Mouse (Mus musculus) left cerebral cortex, adult 11 months (tissue): ENCODE measurements at regions not wholly inside any gene's neighbourhood (a gene's known extent, or its start where the extent isn't known, plus 50 kb on each side); places are given as distances from the start of the nearest gene placed in this dataset.
"Not testable (repeated sequence)": the region's sequence is repeated elsewhere in the genome, so short reads cannot be mapped to it uniquely, and the experiment has no call there.

ENCODE experiments used
- DNase-seq: peaks from one replicate; pipeline ENCODE4 v3.0.0; 2022; ENCODE audit warnings: low spot score

DNA sequence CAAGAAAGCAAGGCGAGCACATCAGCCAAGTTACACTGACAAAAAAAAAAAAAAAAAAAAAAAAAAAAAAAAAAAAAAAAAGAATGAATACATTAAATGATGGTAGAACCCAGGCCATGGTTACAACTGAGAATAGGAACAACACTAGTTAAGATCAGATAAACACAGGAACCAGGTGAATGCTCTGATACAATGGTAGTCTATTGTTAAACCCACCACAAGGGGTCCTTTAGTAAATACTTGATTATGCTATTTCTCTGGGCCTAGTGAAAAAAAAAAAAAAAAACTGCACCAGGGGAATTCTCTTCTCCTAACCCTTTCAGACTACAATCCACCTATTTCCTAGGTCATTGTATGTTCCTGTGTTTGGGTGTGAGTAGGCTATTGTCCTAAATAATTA lies 2289.7 kb downstream of the Cntnap5b start:
- no peak for DNase-seq

DNA sequence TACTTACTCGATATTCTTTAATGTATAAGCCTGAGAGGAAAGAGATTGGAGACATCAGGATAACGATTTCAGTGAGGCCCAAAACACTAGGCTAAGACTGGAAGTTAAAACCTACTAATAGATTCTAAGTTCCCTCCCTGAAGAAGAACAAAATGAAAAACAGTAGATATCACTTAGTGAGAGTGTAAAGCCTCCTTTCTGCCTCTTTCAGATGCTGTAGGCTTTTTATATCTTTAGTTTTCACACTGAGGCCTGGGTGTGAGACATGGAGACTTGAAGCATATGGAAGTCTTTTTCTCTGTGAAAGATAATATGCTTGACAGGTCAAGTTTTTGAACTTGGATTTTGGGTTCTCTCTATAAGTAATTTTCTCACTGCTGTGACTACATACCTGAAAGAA lies 2333.1 kb downstream of the Cntnap5b start:
- DNase-seq: no peak

DNA sequence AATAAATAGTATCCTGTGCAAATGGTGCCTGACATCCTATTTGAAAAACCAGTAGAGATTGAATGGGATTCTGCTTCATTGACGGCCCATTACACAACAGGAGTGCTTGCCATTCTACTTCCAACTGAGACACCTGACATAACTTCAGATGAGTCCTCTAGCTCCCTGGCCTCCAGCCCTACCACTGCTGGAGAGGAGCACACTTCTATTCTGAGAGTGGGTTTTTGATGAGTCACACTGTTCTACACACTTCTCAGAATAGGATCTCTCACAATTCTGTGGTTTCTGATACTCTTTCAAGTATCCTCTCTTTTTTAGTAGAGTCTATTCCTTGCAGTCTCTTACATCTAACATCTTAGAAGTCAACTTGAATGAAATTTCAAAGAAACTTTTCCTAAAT lies 2366.5 kb downstream of the Cntnap5b start:
- peak; percentile 11 for DNase-seq

DNA sequence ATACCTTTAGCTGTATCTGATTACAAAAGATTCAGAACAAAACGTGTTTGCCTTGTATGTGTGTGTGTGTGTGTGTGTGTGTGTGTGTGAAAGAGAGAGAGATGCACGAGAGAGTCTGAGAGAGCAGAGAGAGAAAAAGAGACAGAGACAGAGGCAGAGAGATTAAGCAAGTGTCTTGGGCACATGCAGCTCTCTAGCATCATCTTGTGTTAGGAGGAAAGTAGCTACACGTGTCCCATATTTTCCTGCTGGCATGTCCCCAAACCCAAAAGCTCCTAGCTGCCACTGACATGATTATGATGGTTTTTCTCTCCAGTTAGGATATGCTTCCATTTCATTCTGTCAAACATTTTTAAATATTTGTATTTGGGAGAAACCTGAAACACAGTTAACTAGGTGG lies 2373.8 kb downstream of the Cntnap5b start:
- DNase-seq: no peak

DNA sequence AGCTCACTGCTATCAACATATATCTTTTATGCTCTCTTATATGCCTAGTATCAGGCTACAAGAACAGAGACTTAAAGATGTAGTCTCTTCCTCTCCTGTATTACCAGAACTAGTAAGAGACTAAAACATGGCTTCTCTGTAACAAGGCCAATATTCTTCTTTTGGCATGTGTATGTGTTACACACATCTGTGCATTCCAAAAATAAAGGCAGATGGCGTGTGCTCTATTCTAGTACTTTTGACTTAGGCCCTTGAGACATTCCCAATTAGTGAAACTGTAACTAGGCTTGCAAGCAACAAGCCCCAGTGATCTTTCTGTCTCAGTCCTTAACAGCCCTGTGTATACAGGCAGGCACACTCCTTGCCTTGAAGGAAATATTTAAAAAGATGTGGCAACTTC lies 2394.1 kb downstream of the Cntnap5b start:
- DNase-seq: no peak

DNA sequence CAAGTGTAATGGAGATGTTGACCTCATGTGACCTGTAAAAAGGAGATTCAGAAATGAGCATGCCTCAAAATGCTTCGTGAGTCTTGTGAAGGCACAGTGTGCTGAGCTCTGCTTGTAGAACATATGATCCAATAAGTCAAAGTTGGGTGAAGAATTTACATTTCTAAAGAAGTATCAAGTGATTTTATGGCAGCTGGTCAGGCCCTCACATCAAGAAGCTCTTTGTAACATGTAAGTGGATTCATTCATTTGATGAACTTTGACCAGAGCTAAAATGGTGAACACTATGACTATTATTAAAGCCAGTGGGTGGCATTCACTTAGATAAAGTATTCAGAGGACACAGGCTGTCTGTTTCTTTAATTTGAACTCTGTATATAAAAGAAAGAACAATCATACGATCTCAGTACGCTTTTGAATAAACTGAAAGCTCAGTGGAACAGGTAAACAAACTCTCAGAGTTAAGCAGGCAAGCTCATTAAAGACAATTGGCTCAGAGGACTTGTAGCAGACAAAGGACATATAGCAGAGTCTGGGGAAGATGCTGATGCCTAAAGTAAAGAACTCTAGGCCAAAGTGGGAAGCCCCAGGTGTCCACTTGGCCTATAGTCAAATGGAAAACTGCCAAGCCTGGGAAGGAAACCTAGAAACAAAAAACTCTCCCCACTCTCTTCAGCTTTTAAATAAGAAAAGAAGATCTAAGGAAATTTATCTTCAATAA lies 2398.2 kb downstream of the Cntnap5b start:
- DNase-seq: no peak

DNA sequence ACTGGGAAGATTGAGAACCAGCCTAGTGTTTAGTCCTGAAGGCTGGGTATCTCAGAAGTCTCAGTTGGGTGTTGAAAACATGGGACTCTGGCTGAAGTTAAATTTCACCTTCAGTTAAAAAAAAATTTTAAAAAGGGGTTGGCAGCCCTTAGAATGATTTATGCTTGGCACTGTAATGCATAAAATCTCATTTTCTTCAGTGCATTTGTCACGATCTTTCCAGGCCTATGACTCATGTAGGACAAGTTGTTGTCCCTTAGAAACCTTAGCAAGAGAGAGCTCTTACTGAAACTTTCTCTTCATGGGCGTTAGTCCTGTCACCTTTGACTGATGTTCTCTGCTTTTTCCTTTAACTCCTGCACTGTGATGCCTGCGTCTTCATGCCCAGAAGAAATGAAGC lies 2413.4 kb downstream of the Cntnap5b start:
- DNase-seq: no peak

DNA sequence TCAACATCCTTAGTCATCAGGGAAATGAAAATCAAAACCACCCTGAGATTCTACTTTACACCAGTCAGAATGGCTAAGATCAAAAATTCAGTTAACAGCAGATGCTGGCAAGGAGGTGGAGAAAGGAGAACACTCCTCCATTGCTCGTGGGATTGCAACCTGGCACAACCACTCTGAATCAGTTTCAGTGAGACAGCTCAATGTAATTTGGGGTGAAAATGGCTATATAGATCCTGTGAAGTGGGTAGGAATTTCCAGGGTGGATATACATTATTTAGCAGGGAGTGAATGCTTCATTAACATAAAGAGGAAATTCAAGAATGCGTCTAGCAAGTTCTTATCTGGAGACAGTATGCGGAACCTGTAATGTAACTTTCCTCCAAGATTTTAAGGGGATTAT lies 2462.9 kb downstream of the Cntnap5b start:
- DNase-seq: no peak

DNA sequence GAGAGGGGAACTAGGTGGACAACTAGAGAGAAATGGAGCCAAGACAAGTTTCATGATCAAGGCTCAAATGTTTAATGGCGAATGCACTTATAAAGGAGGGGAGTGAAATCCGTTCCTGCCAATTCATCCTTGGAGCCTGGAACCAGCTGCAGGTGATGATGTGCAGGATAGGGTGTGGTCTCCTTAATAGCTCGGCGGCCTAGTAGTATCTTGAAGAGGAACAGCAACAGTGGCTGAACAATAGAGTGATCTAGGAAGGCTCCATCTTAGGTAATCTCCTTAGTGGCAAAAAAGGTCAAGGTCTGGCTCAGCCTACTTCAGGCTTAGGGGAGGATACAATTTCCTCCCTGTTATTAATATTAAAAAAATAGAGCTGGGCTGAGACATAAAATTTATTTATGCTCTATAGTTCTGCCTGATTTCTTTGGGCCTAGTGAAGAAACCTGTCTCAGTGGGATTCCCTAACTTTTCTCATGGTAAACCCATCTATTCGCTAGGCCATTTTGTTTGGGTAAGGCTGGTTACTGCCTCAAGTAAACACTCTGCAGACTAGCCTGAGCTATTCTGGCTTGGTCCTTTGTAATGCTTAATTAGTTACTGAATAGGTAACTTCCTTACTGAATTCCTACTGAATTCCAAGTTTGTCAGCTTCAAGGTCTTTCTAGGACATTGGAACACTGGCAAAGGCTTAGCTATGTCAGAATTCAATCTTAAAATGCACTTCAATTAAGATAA lies 2490.7 kb downstream of the Cntnap5b start:
- not testable (repeated sequence) for DNase-seq

DNA sequence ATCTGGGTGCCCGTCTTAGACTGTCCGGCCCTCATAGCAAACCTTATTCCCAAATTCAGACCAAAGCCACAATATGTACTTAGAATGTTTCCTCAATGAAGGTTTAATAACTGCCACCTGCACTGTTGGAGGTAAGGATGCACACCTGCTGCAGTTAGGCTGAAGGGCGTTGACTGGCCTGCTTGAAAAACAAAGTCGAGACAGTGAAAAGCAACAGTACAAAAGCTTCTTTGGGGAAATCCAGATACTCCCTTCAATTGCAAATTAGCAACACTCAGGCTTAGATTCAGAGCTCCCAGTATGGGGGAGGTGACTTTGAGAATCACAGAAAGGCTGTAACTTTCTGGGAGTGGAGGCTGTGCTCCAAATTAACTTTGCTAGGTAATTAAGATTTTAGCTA lies 2491.9 kb downstream of the Cntnap5b start:
- DNase-seq: not testable (repeated sequence)

DNA sequence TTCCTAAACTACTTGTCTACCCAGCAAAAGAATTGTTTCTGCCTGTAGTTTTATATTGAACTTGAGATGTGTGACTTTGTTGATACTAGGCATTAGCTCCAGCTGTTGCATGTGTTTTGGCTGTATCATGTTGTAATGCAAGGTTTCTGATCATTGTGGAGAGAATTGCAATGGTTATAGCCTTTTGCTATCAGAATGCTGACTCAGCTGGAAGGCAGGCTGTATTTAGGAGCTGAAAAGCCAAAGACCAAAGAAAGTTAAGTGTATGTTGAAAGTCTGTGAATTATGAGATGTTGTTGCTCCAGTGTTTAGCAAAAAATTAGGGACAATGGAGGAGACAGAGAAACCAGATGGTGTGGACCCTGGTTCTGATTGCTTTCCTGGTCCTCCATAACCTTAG lies 2493.9 kb upstream of the Cdh20 start:
- DNase-seq: no peak

DNA sequence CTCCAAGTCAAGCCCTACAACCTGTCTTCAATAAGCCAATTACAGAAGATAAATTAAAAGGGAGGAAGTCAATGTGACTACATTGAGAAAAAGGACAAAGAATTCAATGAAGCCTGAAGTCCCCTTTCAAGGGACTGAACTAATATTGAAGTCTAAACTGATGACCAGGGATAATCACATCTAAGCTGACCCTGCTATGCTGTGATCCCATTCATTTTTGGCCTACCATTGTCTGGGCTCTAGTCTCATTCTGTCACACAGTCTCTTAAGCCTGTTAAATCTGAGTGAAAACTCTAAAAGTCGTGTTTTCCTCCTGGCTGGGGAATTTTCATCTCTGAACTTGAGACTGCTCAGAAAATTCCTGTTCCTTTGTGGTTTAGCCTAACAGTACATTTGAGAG lies 2480.0 kb upstream of the Cdh20 start:
- no peak for DNase-seq

DNA sequence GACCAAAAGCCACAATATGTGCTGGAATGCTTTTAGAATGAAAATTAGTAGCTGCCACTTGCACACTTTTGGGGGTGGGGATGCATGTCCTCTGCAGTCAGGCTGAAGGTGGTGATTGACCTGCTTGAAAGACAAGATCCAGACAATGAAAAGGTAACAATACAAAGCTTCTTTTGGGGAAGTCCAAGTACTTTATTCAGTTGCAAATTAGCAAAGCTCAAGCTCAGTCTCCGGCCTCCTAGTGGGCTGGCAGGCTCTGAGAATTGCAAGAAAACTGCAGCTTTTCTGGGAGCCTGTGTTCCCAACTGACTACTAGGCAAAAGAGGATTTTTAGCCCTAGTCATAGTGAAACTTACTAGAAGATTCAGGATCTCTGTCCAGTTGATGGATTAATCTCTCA lies 2464.8 kb upstream of the Cdh20 start:
- no peak for DNase-seq

DNA sequence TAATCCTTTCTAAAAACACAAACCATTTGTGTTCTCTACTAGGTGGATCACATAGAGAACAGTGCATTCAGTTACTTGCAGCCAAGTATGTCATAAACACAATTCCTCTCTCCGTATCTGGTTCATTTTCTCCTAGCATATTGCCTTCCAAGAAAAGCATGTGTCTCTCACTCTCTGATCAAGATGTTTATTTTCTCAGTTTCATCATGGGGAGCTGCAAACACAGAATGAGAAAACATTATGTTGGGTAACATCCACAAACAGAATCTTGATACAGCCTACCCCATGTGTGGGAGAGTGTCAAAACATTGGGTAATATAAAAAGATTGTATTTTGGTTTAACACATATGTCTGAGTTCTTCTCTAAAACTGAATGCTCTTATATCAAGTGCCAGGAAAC lies 2415.2 kb upstream of the Cdh20 start:
- DNase-seq: peak; percentile 3

DNA sequence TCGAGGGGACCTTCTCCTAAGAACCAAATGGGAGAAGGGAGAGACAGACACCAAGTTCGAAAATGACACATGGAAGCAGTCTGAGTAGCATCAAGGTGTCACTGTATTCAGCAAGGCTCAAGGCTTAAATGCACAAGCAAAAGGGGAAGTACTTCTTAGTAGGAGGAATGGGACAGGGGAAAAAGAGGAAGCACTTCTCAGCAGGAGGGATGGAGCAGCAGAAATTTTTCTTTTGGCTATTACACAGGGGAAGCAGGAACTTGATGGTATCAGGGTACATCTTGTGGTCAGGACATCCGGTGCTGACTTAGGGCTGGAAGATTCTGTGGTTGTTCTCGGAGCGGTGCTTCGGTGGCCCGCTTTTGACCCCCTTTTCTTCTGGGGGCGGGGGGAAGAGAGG lies 2410.4 kb upstream of the Cdh20 start:
- DNase-seq: not testable (repeated sequence)

DNA sequence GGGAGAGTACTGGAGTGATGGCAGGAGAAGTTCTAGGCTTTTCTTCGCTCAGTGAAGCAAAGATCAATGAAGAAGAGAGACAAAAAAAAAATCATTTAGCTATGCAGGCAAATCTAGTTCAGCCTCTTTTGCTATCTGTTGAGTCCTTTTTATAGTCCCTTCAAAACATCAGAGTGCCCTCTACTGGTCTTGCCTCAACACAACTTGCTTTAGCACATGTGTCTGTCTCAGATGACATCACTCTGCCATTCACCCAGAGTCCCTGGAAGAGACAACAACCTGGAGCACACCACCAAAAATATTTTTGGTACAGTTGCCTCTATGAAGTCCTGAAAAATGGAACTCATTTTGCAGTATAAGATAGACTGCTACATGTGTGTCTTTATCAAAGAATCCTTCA lies 2389.7 kb upstream of the Cdh20 start:
- no peak for DNase-seq
